Mouse (Mus musculus) layer of hippocampus, postnatal 36 days (tissue): ENCODE measurements at regions not wholly inside any gene's neighbourhood (a gene's known extent, or its start where the extent isn't known, plus 50 kb on each side); places are given as distances from the start of the nearest gene placed in this dataset.
A peak's percentile ranks its signal among the peaks of the same experiment; 100 is the strongest.

Experiments used
- DNase-seq, 2 experiments: peaks; one replicate each; pipeline ENCODE4 v3.0.0; 2022

DNA sequence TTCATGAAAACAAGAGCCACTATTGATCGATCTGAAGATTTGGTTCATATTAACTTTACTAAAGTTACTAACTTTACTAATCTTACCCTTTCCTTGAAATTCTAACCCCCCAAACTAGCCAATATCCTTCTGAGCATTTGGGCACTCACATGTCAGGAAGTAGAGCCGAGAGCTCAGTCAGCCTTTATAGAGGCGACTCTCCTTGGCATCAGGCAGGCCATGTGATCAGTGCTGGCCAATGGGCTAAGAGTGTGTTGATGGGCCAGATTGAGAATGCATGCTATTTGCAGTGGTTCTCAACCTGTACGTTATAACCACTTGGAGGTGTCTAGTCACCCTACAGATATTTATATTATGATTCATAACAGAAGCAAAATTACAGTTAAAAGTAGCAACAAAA lies 69.6 kb upstream of the Slc35b4 start:
- no peak for DNase-seq

DNA sequence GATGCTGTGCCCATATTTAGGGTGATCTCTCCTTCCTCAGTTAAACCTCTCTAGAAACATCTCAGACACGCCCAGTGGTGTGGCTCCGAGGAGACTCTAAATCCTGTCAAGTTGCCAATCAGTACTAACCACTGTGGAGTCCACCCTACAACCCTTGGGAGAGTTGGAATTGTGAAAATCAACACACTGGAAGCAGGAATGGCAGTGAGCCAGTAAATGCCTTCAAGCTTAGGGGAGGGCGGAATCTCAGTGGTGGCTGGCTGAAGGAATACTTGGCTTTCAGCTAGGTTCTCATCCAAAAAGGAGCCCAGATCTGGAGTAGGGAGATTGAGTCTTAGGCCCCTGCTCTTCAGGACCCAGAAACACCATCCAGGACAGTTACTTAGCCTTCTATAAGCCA lies 66.1 kb upstream of the Slc35b4 start:
- no peak for DNase-seq

DNA sequence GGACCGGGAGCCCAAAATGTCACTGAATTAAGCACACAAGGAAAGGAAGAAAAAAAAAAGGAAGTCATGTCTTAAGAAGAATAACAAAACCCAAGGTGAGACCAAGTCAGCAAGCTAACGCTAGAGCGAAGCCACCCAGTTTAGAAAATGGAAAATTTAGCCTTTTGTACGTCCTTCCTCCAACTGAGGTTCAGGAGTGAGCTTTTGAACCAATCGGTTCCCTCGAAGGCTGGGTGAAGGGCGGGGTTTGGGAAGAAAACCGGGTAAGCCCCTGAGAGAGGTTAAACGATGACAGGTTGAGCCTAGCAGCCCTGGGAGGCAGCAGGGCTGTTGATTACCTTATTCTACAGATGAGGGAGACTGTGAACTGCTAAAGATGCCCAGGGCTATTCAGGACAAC lies 65.6 kb upstream of the Slc35b4 start:
- no peak for DNase-seq

DNA sequence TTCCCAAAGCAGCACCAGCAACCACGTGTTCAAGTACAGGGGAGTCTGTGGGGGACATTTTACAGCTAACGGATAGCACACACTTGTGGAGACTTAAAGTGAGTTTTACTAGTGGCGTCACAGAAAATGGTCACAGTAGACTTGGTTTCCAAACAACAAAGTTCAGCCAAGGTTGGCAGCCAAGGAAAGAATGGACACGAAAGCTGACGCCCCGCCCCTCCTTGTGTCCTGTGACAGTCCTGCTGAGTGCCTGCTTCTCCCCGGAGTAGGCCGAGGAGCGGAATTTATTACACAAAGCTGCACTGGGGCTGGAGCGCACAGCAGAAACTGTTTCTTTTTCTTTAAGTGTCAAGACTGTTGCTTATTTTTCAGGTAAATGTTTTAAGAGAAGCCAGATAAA lies 58.2 kb upstream of the Slc35b4 start:
- DNase-seq: no peak

DNA sequence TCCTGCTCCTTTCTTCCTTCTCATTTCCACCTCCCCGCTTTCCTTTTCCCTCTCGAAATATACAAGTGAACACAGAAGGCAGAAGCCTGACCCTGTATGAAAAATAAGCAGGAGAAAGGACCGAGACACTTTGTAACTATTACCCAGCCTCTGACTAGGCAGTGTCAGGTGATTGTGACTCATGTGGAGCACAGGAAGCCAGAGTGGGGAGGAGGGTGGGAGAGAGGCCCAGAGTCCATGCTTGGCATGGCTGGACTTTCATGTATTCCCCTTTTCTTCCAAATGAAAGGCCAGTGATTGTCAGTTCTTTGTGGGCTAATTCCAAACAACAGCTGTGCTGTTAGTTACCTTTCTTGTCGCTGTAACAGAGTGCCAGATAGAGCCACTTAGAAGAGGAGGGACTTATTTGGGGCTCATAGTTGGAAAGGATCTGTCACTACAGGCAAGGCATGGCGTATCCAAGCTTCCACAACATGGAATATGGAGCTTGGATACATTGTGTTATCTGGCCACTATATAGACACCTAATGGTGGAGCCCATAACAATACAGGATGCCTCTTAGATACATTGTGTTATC lies 57.6 kb upstream of the Slc35b4 start:
- no peak for DNase-seq

DNA sequence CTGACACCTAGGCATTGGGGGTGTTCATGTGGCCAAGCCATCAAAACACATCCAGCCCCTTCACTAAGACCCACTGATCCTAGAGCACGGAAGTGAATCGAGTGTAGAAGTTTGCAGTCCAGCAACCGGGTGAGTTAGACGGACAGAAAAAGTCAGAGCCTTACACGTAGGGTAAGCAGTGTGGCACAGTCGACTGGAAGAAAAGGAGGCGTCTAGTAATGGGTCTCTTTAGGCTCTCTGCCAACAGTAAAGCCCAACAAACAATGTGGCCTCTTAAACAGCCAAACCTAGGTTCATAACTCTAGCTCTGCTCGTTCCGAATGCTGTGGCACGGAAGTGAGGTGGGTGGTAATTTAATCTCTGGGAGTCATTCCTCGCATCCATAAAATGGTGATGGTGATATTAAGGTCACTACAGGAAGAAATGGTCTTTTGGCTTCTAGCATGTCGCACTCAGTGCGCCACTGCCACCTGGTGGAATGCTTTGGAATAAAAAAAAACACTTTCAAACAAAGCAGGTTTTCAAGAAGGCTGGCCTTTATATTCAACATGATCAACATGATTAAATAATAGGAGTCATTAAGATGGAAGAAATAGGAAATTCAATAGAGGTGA lies 54.0 kb upstream of the Slc35b4 start:
- peak; percentile 19 to 33 for DNase-seq

DNA sequence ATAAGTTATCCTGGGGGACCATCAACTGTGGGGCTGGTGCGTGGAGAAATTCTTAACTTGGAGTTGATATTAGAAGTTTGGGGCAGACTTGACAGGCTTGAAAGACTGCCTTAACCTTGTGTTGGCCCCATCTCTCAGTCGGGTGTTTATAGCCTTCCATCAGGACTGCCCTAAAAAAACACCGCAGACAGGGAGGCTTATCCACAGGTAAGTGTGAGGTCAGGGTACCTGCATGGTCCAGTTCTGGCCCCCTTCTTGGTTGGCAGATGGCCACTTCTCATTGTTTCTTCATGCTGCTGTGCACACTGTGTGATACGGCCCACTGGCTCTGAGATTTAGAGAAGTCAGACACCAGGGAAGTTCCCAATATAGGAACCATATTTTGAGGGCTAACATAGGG lies 50.2 kb upstream of the Slc35b4 start:
- no peak for DNase-seq
